Mouse (Mus musculus): ENCODE results near the gene Rnf34. TPM values are rescaled to one million over a fixed set of nuclear protein-coding genes. Genes with fewer than 3 reads are reported as not detected.

Gene Rnf34
- polyA plus RNA-seq, 2 experiments = 6.6 to 12.2 TPM

DNA sequence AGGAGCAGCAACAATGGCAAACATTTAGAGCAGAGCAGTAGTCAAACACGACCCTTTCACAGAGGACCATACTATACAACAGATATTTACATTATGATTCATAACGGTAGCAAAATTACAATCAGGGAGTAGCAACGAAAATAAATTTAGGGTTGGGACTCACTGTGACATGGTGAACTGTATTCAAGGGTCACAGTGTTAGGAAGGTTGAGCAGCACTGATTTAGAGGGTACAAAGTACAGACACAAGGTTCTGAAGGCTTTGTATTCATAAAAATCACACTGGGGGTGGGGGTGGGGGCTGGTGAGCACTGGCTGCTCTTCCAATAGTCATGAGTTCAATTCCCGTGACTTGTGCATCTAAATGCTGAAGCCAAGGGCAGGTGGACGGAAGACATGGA lies 70.7 kb downstream of the Rnf34 start:
- H3K27me3 ChIP-seq (ENCODE audit: control insufficient read depth, insufficient read depth, low read length) = no peaks in the 10 kb centered on the region
- no peak overlapping the region for H3K4me2 ChIP-seq (ENCODE audit: low read depth)
- no peaks in the 10 kb centered on the region for H3K36me3 ChIP-seq (replicated peaks; ENCODE audit: control insufficient read depth, insufficient read depth, low read depth)
- peaks cover 0 to 3% of the 10 kb centered on the region in 2 experiments; a peak in 2 of 4 replicates for H3K4me1 ChIP-seq (replicated peaks; ENCODE audit: control insufficient read depth in 2 of 2, insufficient read depth in 2 of 2, low read length in 1 of 2)
- no peak overlapping the region for H3K27ac ChIP-seq
- no peak overlapping the region for H3K4me3 ChIP-seq (ENCODE audit: insufficient read depth in 1 of 2, low read depth in 2 of 2, low read length in 2 of 2)
- H3K9me3 ChIP-seq (ENCODE audit: control insufficient read depth, low read length) = no peaks in the 10 kb centered on the region
- no peak for ATAC-seq (ENCODE audit: insufficient read depth)
- DNase-seq (ENCODE audit: low read depth in 3 of 3, low spot score in 3 of 3) = no peak
- 63% methylated on average over 5 of the region's 5 CpGs for WGBS (ENCODE audit: insufficient replicate concordance)
- TF ChIP-seq EP300 (IDR thresholded peaks at IDR 0.05; ENCODE audit: low read depth) (no peak), CTCF (IDR thresholded peaks at IDR 0.05; ENCODE audit: low read depth) (no peak)
- no peak overlapping the region for H3K9ac ChIP-seq (replicated peaks)

Other genes starting within 250 kb of the Rnf34 start
- 0.68 and 0.93 TPM in 2 replicates for gene Ift81, start 235.5 kb upstream of the Rnf34 start, polyA plus RNA-seq (2012; rRNA removed)
- gene Ift81, start 235.5 kb upstream of the Rnf34 start, polyA plus RNA-seq (2014; fragmentation: Nextera tagmentation; extraction: Ambion mirVana) = 2.0 and 2.2 TPM in 2 replicates
- gene P2rx7, start 206.1 kb upstream of the Rnf34 start, polyA plus RNA-seq (2012; rRNA removed) = 0.83 and 1.7 TPM in 2 replicates
- gene P2rx7, start 206.1 kb upstream of the Rnf34 start, polyA plus RNA-seq (2014; fragmentation: Nextera tagmentation; extraction: Ambion mirVana) = 0.83 and 0.99 TPM in 2 replicates
- gene P2rx4, start 142.5 kb upstream of the Rnf34 start, polyA plus RNA-seq (2012; rRNA removed) = 10.3 and 12.2 TPM in 2 replicates
- 19.9 and 20.7 TPM in 2 replicates for gene P2rx4, start 142.5 kb upstream of the Rnf34 start, polyA plus RNA-seq (2014; fragmentation: Nextera tagmentation; extraction: Ambion mirVana)
- 5.3 and 5.9 TPM in 2 replicates for gene Camkk2, start 70.6 kb upstream of the Rnf34 start, polyA plus RNA-seq (2012; rRNA removed)
- 6.3 and 8.3 TPM in 2 replicates for gene Camkk2, start 70.6 kb upstream of the Rnf34 start, polyA plus RNA-seq (2014; fragmentation: Nextera tagmentation; extraction: Ambion mirVana)
- gene Anapc5, start 28.7 kb upstream of the Rnf34 start, polyA plus RNA-seq (2012; rRNA removed) = 135 and 156 TPM in 2 replicates
- gene Anapc5, start 28.7 kb upstream of the Rnf34 start, polyA plus RNA-seq (2014; fragmentation: Nextera tagmentation; extraction: Ambion mirVana) = 219 and 229 TPM in 2 replicates
- 8.1 and 10.0 TPM in 2 replicates for gene Kdm2b, start 139.8 kb downstream of the Rnf34 start, polyA plus RNA-seq (2012; rRNA removed)
- gene Kdm2b, start 139.8 kb downstream of the Rnf34 start, polyA plus RNA-seq (2014; fragmentation: Nextera tagmentation; extraction: Ambion mirVana) = 11.7 and 12.3 TPM in 2 replicates
- gene Orai1, start 165.0 kb downstream of the Rnf34 start, polyA plus RNA-seq (2012; rRNA removed) = 7.4 and 9.2 TPM in 2 replicates
- 6.3 and 8.1 TPM in 2 replicates for gene Orai1, start 165.0 kb downstream of the Rnf34 start, polyA plus RNA-seq (2014; fragmentation: Nextera tagmentation; extraction: Ambion mirVana)
- gene Morn3, start 197.0 kb downstream of the Rnf34 start, polyA plus RNA-seq (2012; rRNA removed) = not detected in 2 replicates
- gene Morn3, start 197.0 kb downstream of the Rnf34 start, polyA plus RNA-seq (2014; fragmentation: Nextera tagmentation; extraction: Ambion mirVana) = not detected in 2 replicates
- 17.7 and 19.0 TPM in 2 replicates for gene Tmem120b, start 218.4 kb downstream of the Rnf34 start, polyA plus RNA-seq (2012; rRNA removed)
- gene Tmem120b, start 218.4 kb downstream of the Rnf34 start, polyA plus RNA-seq (2014; fragmentation: Nextera tagmentation; extraction: Ambion mirVana) = 18.0 and 18.1 TPM in 2 replicates